Mouse (Mus musculus) myocyte (in vitro differentiated cells): ENCODE measurements around the gene Ptpn1. TPM values are rescaled to one million over a fixed set of nuclear protein-coding genes. Genes with fewer than 3 reads are reported as not detected.

Experiments used
- H3K27me3 ChIP-seq: one replicate; pipeline ENCODE4 v1.6.1; 2011; ENCODE audit not compliant: control insufficient read depth, insufficient read depth, insufficient read length
- H3K36me3 ChIP-seq: one replicate; pipeline ENCODE4 v1.6.1; 2011; ENCODE audit not compliant: control insufficient read depth, insufficient read depth
- H3K4me2 ChIP-seq: one replicate; pipeline ENCODE4 v1.6.1; 2011; ENCODE audit warnings: low read depth, control low read depth
- H3K4me3 ChIP-seq: one replicate; pipeline ENCODE4 v1.5.1; 2011; ENCODE audit warnings: mild to moderate bottlenecking, control low read depth, moderate library complexity
- H3K79me2 ChIP-seq: one replicate; pipeline ENCODE4 v1.6.1; 2011; ENCODE audit not compliant: control insufficient read depth, insufficient read depth
- H3ac ChIP-seq: one replicate; pipeline ENCODE4 v1.6.1; 2011; ENCODE audit not compliant: control insufficient read depth, insufficient read length
- CEBPB ChIP-seq: IDR thresholded peaks from 2 replicates; pipeline ENCODE4 v1.6.1; 2011; ENCODE audit warnings: mild to moderate bottlenecking, moderate library complexity; ENCODE audit not compliant: poor library complexity, insufficient read depth, severe bottlenecking
- E2F4 ChIP-seq: IDR thresholded peaks from one replicate; pipeline ENCODE4 v1.6.1; 2011; ENCODE audit warnings: mild to moderate bottlenecking, control low read depth, moderate library complexity; ENCODE audit not compliant: insufficient read depth
- MAX ChIP-seq: IDR thresholded peaks from one replicate; pipeline ENCODE4 v1.6.1; 2011; ENCODE audit warnings: low read depth, mild to moderate bottlenecking, control low read depth
- MYOD1 ChIP-seq, 3 experiments: IDR thresholded peaks; one replicate each; pipeline ENCODE4 v1.6.1; 2011; ENCODE audit warnings: control low read depth in 2 of 3, low read depth in 2 of 3, mild to moderate bottlenecking in 2 of 3, moderate library complexity in 1 of 3; ENCODE audit not compliant: insufficient read length in 2 of 3, control insufficient read depth in 1 of 3
- MYOG ChIP-seq, 3 experiments: IDR thresholded peaks; one replicate each; pipeline ENCODE4 v1.6.1; 2011; ENCODE audit warnings: control low read depth in 2 of 3, low read depth in 2 of 3, mild to moderate bottlenecking in 2 of 3; ENCODE audit not compliant: insufficient read length in 2 of 3, control insufficient read depth in 1 of 3, insufficient read depth in 1 of 3
- POLR2A ChIP-seq: IDR thresholded peaks from one replicate; pipeline ENCODE4 v1.6.1; 2011; ENCODE audit warnings: low read depth, mild to moderate bottlenecking, control low read depth, moderate library complexity; ENCODE audit not compliant: insufficient read length
- POLR2AphosphoS2 ChIP-seq: IDR thresholded peaks from one replicate; pipeline ENCODE4 v1.6.1; 2011; ENCODE audit warnings: low read depth, control low read depth; ENCODE audit not compliant: insufficient read length
- REST ChIP-seq: IDR thresholded peaks from one replicate; pipeline ENCODE4 v1.6.1; 2011; ENCODE audit warnings: mild to moderate bottlenecking, control low read depth, moderate library complexity; ENCODE audit not compliant: insufficient read depth, insufficient read length
- SRF ChIP-seq: IDR thresholded peaks from one replicate; pipeline ENCODE4 v1.6.1; 2011; ENCODE audit warnings: low read depth; ENCODE audit not compliant: control insufficient read depth, insufficient read length
- TCF12 ChIP-seq: IDR thresholded peaks from one replicate; pipeline ENCODE4 v1.6.1; 2011; ENCODE audit warnings: mild to moderate bottlenecking, control low read depth; ENCODE audit not compliant: poor library complexity, insufficient read depth, severe bottlenecking
- TCF3 ChIP-seq: IDR thresholded peaks from one replicate; pipeline ENCODE4 v1.6.1; 2011; ENCODE audit warnings: low read depth, control low read depth; ENCODE audit not compliant: insufficient read length
- USF1 ChIP-seq: IDR thresholded peaks from one replicate; pipeline ENCODE4 v1.6.1; 2011; ENCODE audit warnings: low read depth, mild to moderate bottlenecking, control low read depth, moderate library complexity
- polyA plus RNA-seq: library from polyadenylated mRNA; unstranded; fragments of >200 nt; fragmentation: generic; extraction: Trizol; gene quantifications from one replicate; pipeline ENCODE4 v1.2.1, GENCODE M21; 2012; ENCODE audit warnings: missing spikeins

Ptpn1 gene
- polyA plus RNA-seq, 1 experiment: 45.0 TPM

DNA sequence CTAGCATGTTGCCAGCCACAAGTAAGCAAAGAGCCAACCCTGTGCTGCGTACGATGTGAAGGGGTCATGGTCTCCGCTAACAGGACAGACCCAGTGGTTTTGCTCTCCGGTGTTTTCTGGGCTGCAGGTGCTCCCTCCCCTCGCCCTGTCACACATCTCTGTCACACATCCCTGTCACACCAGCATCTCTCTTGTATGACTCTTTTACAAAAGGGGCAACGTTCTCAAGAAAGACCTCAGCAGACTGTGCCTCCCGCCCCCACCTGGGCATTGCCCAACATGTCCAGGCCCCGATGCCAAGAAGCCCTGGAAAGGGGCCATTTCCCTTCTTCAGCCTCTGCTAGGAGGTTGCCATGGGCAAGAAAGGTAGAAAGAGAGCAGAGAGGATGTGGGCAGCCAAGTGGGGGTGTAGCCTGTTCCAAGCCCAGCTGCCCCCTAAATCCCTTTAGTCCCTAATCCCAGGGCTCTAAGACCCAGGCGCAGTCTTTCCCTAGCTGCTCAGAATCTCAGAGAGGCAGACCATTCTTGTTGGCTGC, 10.8 kb upstream of the Ptpn1 start:
- Histone ChIP-seq H3ac (no peak overlapping the region), H3K36me3 (no peaks in the 10 kb centered on the region), H3K4me3 (no peak overlapping the region), H3K27me3 (no peaks in the 10 kb centered on the region), H3K4me2 (no peak overlapping the region), H3K79me2 (no peaks in the 10 kb centered on the region)
- TF ChIP-seq MYOG (IDR thresholded peaks at IDR 0.05; ENCODE audit: control insufficient read depth in 1 of 3, insufficient read depth in 1 of 3, insufficient read length in 2 of 3, low read depth in 2 of 3) (no peak), SRF (no peak), CEBPB (no peak), USF1 (no peak), REST (no peak), MAX (no peak), MYOD1 (IDR thresholded peaks at IDR 0.05; ENCODE audit: control insufficient read depth in 1 of 3, insufficient read length in 2 of 3, low read depth in 2 of 3) (no peak), E2F4 (no peak), TCF3 (no peak), POLR2A (no peak), POLR2AphosphoS2 (no peak), TCF12 (no peak)

DNA sequence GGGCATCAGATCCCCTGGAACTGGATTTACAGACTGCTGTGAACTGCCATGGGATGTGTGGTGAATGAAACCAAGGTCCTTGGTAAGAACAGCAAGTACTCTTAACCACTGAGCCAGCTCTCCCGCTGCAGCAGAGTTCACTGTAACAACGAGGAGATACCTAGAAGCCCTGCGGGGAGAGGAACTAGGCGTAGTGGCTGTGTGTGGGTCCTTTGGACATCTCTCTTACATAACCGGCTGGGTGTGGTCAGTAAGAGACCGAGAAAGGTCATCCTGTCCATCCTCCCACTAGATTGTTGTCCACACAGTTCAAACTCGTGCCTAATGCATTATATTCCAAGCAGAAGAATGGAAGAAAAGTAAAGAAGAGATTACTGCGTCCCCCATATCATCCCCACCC, 10.0 kb upstream of the Ptpn1 start:
- H3K4me2 ChIP-seq: no peak overlapping the region
- TF ChIP-seq TCF12: no peak
- TF ChIP-seq POLR2AphosphoS2: no peak
- TF ChIP-seq MYOG (IDR thresholded peaks at IDR 0.05; ENCODE audit: control insufficient read depth in 1 of 3, insufficient read depth in 1 of 3, insufficient read length in 2 of 3, low read depth in 2 of 3): no peak
- no peak for TF ChIP-seq E2F4
- TF ChIP-seq CEBPB: no peak
- H3K4me3 ChIP-seq: no peak overlapping the region
- H3K27me3 ChIP-seq: no peaks in the 10 kb centered on the region
- H3ac ChIP-seq: no peak overlapping the region
- no peaks in the 10 kb centered on the region for H3K36me3 ChIP-seq
- H3K79me2 ChIP-seq: no peaks in the 10 kb centered on the region

DNA sequence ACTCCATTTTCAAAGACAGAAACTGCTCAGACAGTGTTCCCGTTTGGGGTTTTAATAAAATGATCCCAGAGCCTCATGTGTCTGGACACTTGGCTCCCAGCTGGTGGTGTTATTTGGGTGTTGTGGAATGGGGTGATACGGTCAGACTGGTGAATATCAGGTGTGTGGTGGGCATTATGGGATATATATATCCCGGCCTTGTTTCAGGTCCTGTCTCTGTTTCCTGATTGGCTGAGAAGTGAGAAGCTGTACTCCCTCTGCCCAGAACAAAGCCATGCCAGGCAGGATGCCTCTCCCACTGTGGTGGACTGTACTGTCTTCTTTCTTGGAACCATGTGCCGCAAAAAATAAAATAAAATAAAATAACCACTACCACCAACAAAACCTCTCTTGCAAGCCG, 7.8 kb upstream of the Ptpn1 start:
- TF ChIP-seq SRF (no peak), CEBPB (no peak), MAX (no peak), E2F4 (no peak), MYOD1 (IDR thresholded peaks at IDR 0.05; ENCODE audit: control insufficient read depth in 1 of 3, insufficient read length in 2 of 3, low read depth in 2 of 3) (no peak), POLR2AphosphoS2 (no peak), USF1 (no peak)
- no peak overlapping the region for H3ac ChIP-seq
- H3K79me2 ChIP-seq: no peaks in the 10 kb centered on the region
- no peaks in the 10 kb centered on the region for H3K36me3 ChIP-seq
- H3K4me3 ChIP-seq: no peak overlapping the region
- no peak overlapping the region for H3K4me2 ChIP-seq
- H3K27me3 ChIP-seq: no peaks in the 10 kb centered on the region

DNA sequence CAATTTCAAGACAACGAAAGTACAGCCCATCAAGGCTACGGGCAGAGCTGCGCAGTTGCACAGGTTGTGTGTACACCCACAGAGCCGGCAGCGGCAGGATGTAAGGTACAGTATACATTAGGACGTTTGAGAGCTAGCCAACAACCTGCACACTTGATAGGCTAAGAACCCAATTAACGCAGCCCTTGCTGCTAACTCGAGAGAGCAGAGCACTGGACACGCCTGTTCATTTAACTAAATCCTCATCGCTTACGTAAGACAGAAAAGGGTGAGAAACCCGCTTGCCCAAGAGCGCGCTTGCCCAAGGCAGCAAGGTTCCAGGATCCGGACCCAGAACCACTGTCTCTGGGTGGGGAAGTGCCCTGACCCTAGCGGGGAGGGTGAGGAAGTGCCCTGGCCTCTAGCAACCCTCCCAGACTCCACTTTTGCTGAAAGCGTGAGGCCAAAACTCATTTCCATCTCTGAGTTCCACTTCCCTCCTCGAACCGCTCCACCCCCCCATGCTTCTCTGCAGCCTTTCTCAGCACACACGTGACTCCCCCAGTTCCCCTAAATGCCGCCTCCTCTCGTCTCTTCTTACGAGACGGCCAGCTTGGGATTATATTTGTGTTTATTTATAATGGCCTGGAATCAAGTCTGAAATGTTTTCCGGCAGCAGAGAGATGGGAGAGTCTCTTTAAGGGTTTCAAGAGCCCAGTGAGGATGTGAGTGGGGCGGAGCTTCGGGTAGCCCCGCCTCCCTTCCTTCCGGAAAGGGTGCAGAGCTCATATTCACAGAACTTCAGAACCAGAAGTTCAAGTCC, 6.9 kb upstream of the Ptpn1 start:
- H3K36me3 ChIP-seq: no peaks in the 10 kb centered on the region
- H3ac ChIP-seq: no peak overlapping the region
- no peaks in the 10 kb centered on the region for H3K79me2 ChIP-seq
- H3K4me3 ChIP-seq: peak overlapping the region; percentile 18
- peak overlapping the region; percentile 68 for H3K4me2 ChIP-seq
- TF ChIP-seq MYOG (IDR thresholded peaks at IDR 0.05; ENCODE audit: control insufficient read depth in 1 of 3, insufficient read depth in 1 of 3, insufficient read length in 2 of 3, low read depth in 2 of 3): no peak
- TF ChIP-seq USF1: peak; percentile 73
- no peaks in the 10 kb centered on the region for H3K27me3 ChIP-seq

DNA sequence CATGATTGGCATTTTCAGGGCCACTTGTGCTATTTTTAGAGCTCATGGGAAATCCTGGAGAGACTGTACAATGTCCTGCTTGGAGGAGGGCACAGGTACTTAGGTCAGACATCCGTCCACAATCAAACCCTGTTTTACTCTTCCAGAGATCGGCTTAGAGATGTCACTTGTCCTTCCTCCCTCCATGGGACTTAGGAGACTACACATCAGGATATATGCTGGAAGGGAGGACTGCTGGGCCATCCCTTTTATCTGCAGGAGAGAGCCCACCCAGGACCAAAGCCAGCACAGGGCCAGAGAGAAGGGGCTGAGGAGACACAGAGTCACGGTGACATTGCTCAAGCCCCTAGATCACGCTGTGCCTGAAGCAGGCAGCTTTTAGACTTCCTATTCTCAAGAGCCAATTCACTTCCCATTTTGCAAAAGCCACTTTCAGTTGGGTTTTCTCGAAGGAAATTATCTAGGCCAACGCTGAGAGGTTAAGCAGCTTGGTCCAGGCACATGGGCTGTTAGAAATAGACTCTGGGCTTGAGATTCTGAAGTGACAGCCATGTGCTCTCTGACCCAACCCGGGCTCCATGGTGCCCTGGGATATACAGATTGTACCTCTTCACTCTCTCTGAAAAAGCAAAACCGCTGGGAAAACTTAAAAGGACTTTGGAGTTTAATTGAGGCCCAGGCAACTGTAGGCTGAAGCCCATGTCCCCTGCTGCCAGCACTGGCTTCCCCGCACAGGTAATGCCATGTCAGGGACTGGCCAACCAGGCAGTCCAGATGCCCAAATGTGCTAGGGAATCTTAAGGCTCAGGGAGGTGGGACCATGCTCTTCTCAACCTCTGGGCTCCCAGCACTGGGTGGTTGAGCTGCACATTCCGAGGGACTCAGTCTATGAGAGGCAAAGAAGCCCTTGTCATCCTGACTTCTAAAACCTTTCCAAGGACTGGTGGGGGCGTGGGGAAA, 5.7 kb upstream of the Ptpn1 start:
- Histone ChIP-seq H3K79me2 (no peaks in the 10 kb centered on the region), H3K27me3 (no peaks in the 10 kb centered on the region), H3K36me3 (no peaks in the 10 kb centered on the region), H3K4me3 (peak overlapping the region; percentile 18), H3K4me2 (peak overlapping the region; percentile 68), H3ac (no peak overlapping the region)
- TF ChIP-seq POLR2AphosphoS2 (no peak), USF1 (no peak), MYOD1 (IDR thresholded peaks at IDR 0.05; ENCODE audit: control insufficient read depth in 1 of 3, insufficient read length in 2 of 3, low read depth in 2 of 3) (no peak), TCF12 (no peak), MYOG (IDR thresholded peaks at IDR 0.05; ENCODE audit: control insufficient read depth in 1 of 3, insufficient read depth in 1 of 3, insufficient read length in 2 of 3, low read depth in 2 of 3) (no peak), TCF3 (no peak), MAX (no peak), REST (no peak)
